Mouse (Mus musculus): ENCODE results near the gene Ppp1r3g. TPM values are rescaled to one million over a fixed set of nuclear protein-coding genes. Genes with fewer than 3 reads are reported as not detected.
A peak's percentile ranks its signal among the peaks of the same experiment; 100 is the strongest.

The Ppp1r3g gene
- polyA plus RNA-seq, 1 experiment from 2014 or later, result 1.0 TPM

DNA sequence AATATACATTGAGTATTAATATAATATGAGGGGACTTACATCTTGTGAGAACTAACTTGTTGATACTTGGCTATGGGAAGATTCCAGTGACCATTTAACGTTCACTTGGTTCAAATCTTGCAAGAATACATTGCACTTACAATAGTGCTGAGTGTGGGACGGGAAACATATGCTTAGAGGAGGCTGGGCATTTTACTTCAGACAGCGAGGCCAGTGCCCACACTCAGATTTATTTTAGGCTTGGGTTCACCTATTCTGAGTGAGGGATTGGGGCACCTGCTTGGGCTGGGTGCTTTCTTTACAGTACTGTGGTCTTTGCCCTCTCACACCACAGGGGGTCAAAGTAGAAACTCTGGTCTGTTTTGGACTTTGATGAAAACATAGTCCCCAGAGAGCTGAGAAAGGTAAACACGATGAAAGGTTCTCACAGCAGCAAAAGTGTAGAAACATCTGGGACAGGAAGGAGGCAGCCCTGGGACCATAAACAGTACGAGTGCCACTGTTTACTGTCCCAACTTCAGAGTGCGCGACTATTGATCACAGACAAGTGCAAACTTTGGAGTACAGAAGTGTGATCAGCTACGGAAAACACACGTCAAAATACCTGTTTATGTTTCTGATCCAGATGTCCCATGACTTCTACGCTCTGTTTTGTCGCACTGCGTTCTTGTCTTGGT lies 890 bp downstream of the Ppp1r3g start:
- H3K4me3 ChIP-seq (ENCODE audit: low read depth, low read length), result no peak overlapping the region
- 68% methylated on average over 12 of the region's 12 CpGs for WGBS
- no peaks in the 10 kb centered on the region for H3K9me3 ChIP-seq (ENCODE audit: control insufficient read depth, low read length)
- DNase-seq (ENCODE audit: low spot score) (no peak), ATAC-seq (replicated peaks; ENCODE audit: low FRiP score) (no peak)
- H3K36me3 ChIP-seq (ENCODE audit: control insufficient read depth, insufficient read depth, low read length), result no peaks in the 10 kb centered on the region
- H3K4me1 ChIP-seq (replicated peaks; ENCODE audit: control insufficient read depth, insufficient read depth, low read length), result no peaks in the 10 kb centered on the region
- H3K27me3 ChIP-seq (replicated peaks; ENCODE audit: control insufficient read depth, insufficient read depth, low read length), result no peaks in the 10 kb centered on the region
- no peak overlapping the region for H3K4me2 ChIP-seq
- H3K9ac ChIP-seq (ENCODE audit: low read depth, low read length), result no peak overlapping the region
- H3K27ac ChIP-seq (ENCODE audit: low read depth, low read length), result no peak overlapping the region

DNA sequence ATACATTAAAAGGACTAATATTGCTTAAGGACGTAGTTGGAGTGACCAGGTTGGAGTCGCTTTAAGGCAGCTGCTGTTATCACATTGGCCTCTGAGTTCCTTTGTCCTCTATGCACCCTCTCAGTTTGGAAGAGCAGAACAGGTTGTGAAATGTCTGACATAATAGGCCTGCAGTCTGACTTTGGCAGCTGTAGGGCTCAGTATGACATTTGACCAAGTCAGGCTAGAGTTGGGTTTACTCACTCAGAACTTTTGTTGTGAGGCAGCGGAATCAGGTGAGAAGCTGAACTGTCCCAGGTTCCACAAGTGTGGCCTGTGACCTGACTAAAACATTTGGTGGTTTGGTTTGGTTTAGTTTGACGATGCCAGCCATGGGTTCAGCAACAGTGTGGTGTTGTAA lies 4.9 kb downstream of the Ppp1r3g start:
- 88% methylated on average over 4 of the region's 4 CpGs for WGBS

DNA sequence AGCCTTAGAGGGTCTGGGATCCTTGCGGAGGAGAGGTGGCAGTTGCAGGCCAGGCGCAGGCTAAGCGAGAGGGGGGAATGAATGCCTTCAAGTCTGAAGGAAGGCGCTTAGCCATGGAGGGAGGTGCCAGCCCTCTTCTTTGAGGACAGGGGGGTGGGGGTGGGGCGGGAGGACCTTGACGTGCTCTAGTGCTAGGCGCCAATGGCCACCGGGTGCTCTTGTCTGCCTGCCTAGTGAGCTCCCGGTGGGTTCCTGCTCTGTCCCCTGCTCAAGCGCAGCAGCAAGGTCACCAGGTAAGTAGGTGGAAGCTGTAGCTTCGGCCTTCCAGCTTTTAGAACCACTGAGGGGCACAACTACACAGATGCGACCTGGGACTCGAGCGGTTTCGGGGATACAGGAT lies 9.1 kb downstream of the Ppp1r3g start:
- WGBS, result 9% methylated on average over 15 of the region's 15 CpGs
- Histone ChIP-seq H3K4me2 (peak overlapping the region; percentile 98), H3K27me3 (replicated peaks; ENCODE audit: control insufficient read depth, insufficient read depth, low read length) (peaks cover 34% of the 10 kb centered on the region), H3K4me3 (ENCODE audit: low read depth, low read length) (peak overlapping the region; percentile 52), H3K27ac (ENCODE audit: low read depth, low read length) (no peak overlapping the region), H3K9me3 (ENCODE audit: control insufficient read depth, low read length) (no peaks in the 10 kb centered on the region), H3K4me1 (replicated peaks; ENCODE audit: control insufficient read depth, insufficient read depth, low read length) (peaks cover 5% of the 10 kb centered on the region), H3K9ac (ENCODE audit: low read depth, low read length) (peak overlapping the region; percentile 13), H3K36me3 (ENCODE audit: control insufficient read depth, insufficient read depth, low read length) (no peaks in the 10 kb centered on the region)
- ATAC-seq (replicated peaks; ENCODE audit: low FRiP score) (peak; percentile 46; the same call in 1 of the 2 replicates), DNase-seq (ENCODE audit: low spot score) (peak; percentile 42)

More for the DNA sequence above, 4.9 kb downstream of the Ppp1r3g start:
- no peaks in the 10 kb centered on the region for H3K9me3 ChIP-seq (ENCODE audit: control insufficient read depth, low read length)
- no peak overlapping the region for H3K4me3 ChIP-seq (ENCODE audit: low read depth, low read length)
- ATAC-seq (replicated peaks; ENCODE audit: low FRiP score), result no peak
- H3K9ac ChIP-seq (ENCODE audit: low read depth, low read length), result no peak overlapping the region
- H3K36me3 ChIP-seq (ENCODE audit: control insufficient read depth, insufficient read depth, low read length), result no peaks in the 10 kb centered on the region
- H3K4me1 ChIP-seq (replicated peaks; ENCODE audit: control insufficient read depth, insufficient read depth, low read length), result no peaks in the 10 kb centered on the region
- no peak overlapping the region for H3K27ac ChIP-seq (ENCODE audit: low read depth, low read length)
- no peak for DNase-seq (ENCODE audit: low spot score)
- peaks cover 14% of the 10 kb centered on the region for H3K27me3 ChIP-seq (replicated peaks; ENCODE audit: control insufficient read depth, insufficient read depth, low read length)
- H3K4me2 ChIP-seq, result no peak overlapping the region

DNA sequence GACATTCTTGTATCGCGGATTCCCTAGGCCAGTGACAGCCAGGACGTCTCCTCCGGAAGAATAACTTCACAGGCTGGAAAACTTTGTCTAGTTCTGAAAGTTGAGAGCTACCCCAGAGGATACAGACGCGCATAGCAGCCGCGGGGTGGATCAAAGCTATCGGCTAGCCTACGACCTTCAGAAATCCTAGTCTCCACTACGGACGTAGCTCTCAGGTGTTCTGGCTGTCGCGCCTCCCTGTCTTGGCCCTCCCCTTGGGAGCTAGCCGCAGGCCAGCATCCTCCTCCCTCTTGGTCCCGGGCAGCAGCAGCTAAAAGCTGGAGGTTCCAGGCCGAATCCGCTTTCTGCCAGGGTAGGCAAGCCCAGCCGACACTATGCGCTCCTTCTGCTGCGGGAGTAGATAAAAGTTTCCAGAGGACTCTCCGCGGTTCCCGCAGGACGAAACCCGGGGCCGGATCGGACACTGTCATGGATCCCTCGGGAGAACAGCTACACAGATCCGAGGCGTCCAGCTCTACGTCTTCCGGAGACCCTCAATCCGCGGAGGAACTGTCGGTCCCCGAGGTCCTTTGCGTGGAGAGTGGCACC lies 9.6 kb downstream of the Ppp1r3g start:
- WGBS, result under 1% methylated on average over 38 of the region's 38 CpGs
- Histone ChIP-seq H3K4me1 (replicated peaks; ENCODE audit: control insufficient read depth, insufficient read depth, low read length) (peaks cover 5% of the 10 kb centered on the region), H3K4me2 (peak overlapping the region; percentile 98), H3K36me3 (ENCODE audit: control insufficient read depth, insufficient read depth, low read length) (no peaks in the 10 kb centered on the region), H3K27me3 (replicated peaks; ENCODE audit: control insufficient read depth, insufficient read depth, low read length) (peaks cover 34% of the 10 kb centered on the region), H3K4me3 (ENCODE audit: low read depth, low read length) (peak overlapping the region; percentile 52), H3K9me3 (ENCODE audit: control insufficient read depth, low read length) (no peaks in the 10 kb centered on the region), H3K27ac (ENCODE audit: low read depth, low read length) (no peak overlapping the region), H3K9ac (ENCODE audit: low read depth, low read length) (peak overlapping the region; percentile 13)
- peak; percentile 62 for DNase-seq (ENCODE audit: low spot score)
- ATAC-seq (replicated peaks; ENCODE audit: low FRiP score), result peak; percentile 66

DNA sequence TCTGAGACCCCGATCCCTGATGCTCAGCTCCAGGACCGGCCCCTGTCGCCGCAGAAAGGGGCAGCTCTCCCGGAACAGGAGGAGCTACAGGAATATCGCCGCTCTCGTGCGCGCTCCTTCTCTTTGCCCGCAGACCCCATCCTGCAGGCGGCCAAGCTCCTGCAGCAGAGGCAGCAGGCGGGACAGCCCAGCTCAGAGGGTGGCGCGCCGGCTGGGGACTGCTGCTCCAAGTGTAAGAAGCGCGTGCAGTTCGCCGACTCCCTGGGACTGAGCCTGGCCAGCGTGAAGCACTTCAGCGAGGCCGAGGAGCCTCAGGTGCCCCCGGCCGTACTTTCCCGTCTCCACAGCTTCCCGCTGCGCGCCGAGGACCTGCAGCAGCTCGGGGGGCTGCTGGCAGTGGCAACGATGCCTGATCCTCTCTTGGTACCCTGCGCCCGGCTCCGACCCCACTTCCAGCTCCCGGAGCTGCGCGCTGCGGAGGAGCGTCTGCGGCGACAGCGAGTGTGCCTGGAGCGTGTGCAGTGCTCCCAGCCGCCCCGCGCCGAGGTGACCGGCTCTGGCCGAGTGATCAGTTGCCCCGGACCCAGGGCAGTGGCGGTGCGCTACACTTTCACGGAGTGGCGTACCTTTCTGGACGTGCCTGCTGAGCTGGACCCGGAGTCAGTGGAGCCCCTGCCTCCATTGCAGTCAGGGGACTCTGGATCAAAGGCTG lies 10.2 kb downstream of the Ppp1r3g start:
- Histone ChIP-seq H3K9ac (ENCODE audit: low read depth, low read length) (peak overlapping the region; percentile 34; the same call in 1 of the 2 replicates), H3K9me3 (ENCODE audit: control insufficient read depth, low read length) (no peaks in the 10 kb centered on the region), H3K4me3 (ENCODE audit: low read depth, low read length) (peak overlapping the region; percentile 52), H3K4me2 (peak overlapping the region; percentile 98), H3K4me1 (replicated peaks; ENCODE audit: control insufficient read depth, insufficient read depth, low read length) (peaks cover 5% of the 10 kb centered on the region), H3K27ac (ENCODE audit: low read depth, low read length) (no peak overlapping the region), H3K27me3 (replicated peaks; ENCODE audit: control insufficient read depth, insufficient read depth, low read length) (peaks cover 34% of the 10 kb centered on the region), H3K36me3 (ENCODE audit: control insufficient read depth, insufficient read depth, low read length) (no peaks in the 10 kb centered on the region)
- ATAC-seq (replicated peaks; ENCODE audit: low FRiP score) (peak; percentile 41; the same call in 1 of the 2 replicates), DNase-seq (ENCODE audit: low spot score) (peak; percentile 68)
- under 1% methylated on average over 57 of the region's 57 CpGs for WGBS

DNA sequence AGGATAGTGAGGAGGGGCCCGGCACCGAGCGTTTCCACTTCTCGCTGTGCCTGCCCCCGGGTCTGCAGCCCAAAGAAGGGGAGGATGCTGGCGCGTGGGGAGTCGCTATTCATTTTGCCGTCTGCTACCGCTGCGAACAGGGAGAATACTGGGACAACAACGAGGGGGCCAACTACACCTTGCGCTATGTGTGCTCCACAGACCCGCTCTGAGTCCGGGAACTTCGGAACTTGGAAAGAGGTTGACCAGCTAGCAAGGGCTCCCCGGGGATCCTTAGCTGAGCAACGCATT lies 10.7 kb downstream of the Ppp1r3g start:
- WGBS, result 3% methylated on average over 18 of the region's 18 CpGs
- peak; percentile 53 for DNase-seq (ENCODE audit: low spot score)
- Histone ChIP-seq H3K4me3 (ENCODE audit: low read depth, low read length) (peak overlapping the region; percentile 52), H3K4me2 (peak overlapping the region; percentile 98), H3K9me3 (ENCODE audit: control insufficient read depth, low read length) (no peaks in the 10 kb centered on the region), H3K27me3 (replicated peaks; ENCODE audit: control insufficient read depth, insufficient read depth, low read length) (peaks cover 34% of the 10 kb centered on the region), H3K27ac (ENCODE audit: low read depth, low read length) (no peak overlapping the region), H3K9ac (ENCODE audit: low read depth, low read length) (peak overlapping the region; percentile 34; the same call in 1 of the 2 replicates), H3K36me3 (ENCODE audit: control insufficient read depth, insufficient read depth, low read length) (no peaks in the 10 kb centered on the region), H3K4me1 (replicated peaks; ENCODE audit: control insufficient read depth, insufficient read depth, low read length) (peaks cover 5% of the 10 kb centered on the region)
- no peak for ATAC-seq (replicated peaks; ENCODE audit: low FRiP score)

DNA sequence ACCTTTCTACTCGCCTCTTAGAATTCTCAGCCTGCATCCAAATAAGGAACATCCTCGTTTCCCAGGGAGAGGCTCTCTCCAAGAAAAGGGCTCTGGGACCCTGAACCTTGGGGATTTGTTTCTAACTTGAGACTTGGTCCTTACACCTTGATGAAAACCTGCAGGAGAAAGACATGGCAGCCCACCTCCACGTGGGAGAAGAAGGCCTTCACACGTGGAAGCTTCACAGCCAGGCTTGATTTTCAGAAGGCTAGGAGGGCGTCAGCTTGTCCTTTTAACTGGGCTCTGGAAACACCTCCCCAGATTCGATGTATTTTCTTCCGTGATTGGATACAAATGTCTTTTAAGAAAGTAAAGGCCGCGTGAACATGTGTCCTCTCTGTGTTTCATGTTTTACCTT lies 11.2 kb downstream of the Ppp1r3g start:
- ATAC-seq (replicated peaks; ENCODE audit: low FRiP score) (no peak), DNase-seq (ENCODE audit: low spot score) (no peak)
- Histone ChIP-seq H3K9ac (ENCODE audit: low read depth, low read length) (no peak overlapping the region), H3K36me3 (ENCODE audit: control insufficient read depth, insufficient read depth, low read length) (no peaks in the 10 kb centered on the region), H3K27me3 (replicated peaks; ENCODE audit: control insufficient read depth, insufficient read depth, low read length) (peaks cover 34% of the 10 kb centered on the region), H3K4me2 (peak overlapping the region; percentile 98), H3K9me3 (ENCODE audit: control insufficient read depth, low read length) (no peaks in the 10 kb centered on the region), H3K4me3 (ENCODE audit: low read depth, low read length) (peak overlapping the region; percentile 52; the same call in 1 of the 2 replicates), H3K27ac (ENCODE audit: low read depth, low read length) (no peak overlapping the region), H3K4me1 (replicated peaks; ENCODE audit: control insufficient read depth, insufficient read depth, low read length) (peaks cover 5% of the 10 kb centered on the region)
- 37% methylated on average over 9 of the region's 9 CpGs for WGBS

DNA sequence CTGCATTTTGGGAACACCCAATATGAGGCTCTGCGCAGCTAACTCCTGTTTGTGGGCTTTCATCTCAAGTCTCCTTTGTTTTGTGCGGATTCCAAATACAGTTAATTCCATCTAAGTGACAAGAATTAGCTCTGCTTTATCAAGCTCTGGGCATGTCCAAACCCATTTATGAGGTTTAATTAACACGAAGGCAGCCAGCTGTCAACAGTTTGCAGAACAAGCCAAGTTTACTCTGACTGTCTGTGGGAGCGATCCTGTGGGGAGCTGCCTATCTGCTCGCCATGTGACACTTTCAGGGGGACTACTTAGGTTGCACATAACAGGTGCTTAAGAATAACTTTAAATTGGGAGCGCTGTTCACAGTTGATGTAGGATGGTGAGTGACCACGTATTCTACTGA lies 18.3 kb downstream of the Ppp1r3g start:
- H3K4me2 ChIP-seq, result no peak overlapping the region
- DNase-seq (ENCODE audit: low spot score), result no peak
- no peak for ATAC-seq (replicated peaks; ENCODE audit: low FRiP score)
- peaks cover 7% of the 10 kb centered on the region; the same call in 1 of the 2 replicates for H3K36me3 ChIP-seq (ENCODE audit: control insufficient read depth, insufficient read depth, low read length)
- H3K4me1 ChIP-seq (replicated peaks; ENCODE audit: control insufficient read depth, insufficient read depth, low read length), result no peaks in the 10 kb centered on the region
- H3K9ac ChIP-seq (ENCODE audit: low read depth, low read length), result no peak overlapping the region
- H3K27me3 ChIP-seq (replicated peaks; ENCODE audit: control insufficient read depth, insufficient read depth, low read length), result no peaks in the 10 kb centered on the region
- no peak overlapping the region for H3K27ac ChIP-seq (ENCODE audit: low read depth, low read length)
- no peaks in the 10 kb centered on the region for H3K9me3 ChIP-seq (ENCODE audit: control insufficient read depth, low read length)
- no peak overlapping the region for H3K4me3 ChIP-seq (ENCODE audit: low read depth, low read length)
- WGBS, result 91% methylated on average over 7 of the region's 7 CpGs
